Mouse (Mus musculus): ENCODE measurements around the gene Ksr1. TPM values are rescaled to one million over a fixed set of nuclear protein-coding genes. Genes with fewer than 3 reads are reported as not detected.

Ksr1 gene
- polyA plus RNA-seq, 1 experiment from 2014 or later: 2.8 TPM

DNA sequence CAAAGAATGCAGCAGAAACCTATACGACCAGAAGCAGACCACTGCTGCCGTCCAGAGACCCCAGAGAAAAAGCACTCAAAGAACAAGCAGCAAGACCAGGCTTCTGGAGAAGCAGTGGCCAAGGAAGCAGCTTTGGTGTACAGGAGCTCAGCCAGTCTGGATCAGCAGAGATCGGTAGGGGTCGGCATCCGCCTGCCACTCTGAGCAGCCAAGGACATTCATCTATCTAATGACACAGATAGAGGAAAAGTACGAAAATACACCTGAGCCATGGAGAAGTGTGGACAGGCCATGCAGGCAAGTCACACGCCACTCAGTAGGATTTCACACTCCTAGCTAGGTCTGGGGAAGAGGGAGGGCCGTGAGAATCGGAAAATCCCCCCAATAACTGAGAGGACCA is 12.2 kb downstream of the Ksr1 start:
- Histone ChIP-seq H3K4me3 (no peak overlapping the region), H3K27ac (no peak overlapping the region), H3K9me3 (peaks cover 4% of the 10 kb centered on the region; the same call in 1 of the 2 replicates), H3K27me3 (ENCODE audit: poor library complexity, severe bottlenecking) (no peaks in the 10 kb centered on the region), H3K36me3 (replicated peaks) (0 out of 2 replicates have a peak, but pooled peaks cover 3% of the 10 kb centered on the region), H3K4me1 (peaks cover 37% of the 10 kb centered on the region)
- DNase-seq (ENCODE audit: extremely low spot score, low spot score): no peak
- WGBS: 88% methylated on average over 9 of the region's 9 CpGs

DNA sequence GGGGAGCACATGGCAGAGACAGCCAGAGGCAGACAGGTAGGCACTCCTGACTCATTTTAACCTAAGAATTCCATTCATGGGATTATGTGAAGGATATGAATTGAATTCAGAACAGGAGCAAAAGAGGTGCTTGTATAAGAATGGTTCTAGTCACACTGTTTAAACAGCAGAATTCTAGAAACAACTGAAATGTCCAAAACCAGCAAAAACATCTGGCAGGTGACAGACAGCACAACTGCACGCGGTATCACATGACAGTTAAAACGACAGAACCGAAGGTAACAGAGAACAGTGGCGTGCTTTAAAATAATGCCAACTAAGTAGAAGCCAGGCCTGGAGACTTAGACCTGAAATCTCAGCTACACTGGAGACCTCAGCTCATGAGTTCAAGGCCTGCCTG is 13.2 kb downstream of the Ksr1 start:
- Histone ChIP-seq H3K4me3 (no peak overlapping the region), H3K9me3 (peaks cover 4% of the 10 kb centered on the region; the same call in 1 of the 2 replicates), H3K27ac (no peak overlapping the region), H3K36me3 (replicated peaks) (0 out of 2 replicates have a peak, but pooled peaks cover 3% of the 10 kb centered on the region), H3K4me1 (peaks cover 37% of the 10 kb centered on the region), H3K27me3 (ENCODE audit: poor library complexity, severe bottlenecking) (no peaks in the 10 kb centered on the region)
- no peak for DNase-seq (ENCODE audit: extremely low spot score, low spot score)
- 92% methylated on average over 5 of the region's 5 CpGs for WGBS

DNA sequence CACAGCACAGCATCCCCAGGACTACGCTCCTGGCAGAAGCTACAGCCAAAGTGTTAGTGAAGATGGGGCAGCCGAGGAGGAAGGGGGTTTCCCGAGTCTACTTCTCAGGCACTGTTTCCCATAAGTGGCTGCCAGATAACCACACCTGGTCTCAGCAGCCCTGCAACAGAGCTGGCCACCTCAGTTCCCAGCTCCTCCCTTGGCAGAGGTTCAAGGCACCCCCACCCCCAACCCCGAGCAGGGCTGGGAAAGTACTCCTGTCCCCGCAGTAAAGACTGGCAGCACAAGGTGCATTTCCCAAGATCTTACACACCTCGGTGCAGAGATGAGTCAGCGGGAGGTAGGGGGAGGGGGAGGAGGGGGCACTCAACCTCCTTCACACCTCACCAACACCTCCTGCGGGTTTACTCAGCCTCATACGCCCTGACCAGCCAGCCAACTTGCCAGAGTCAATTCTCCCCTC is 14.2 kb downstream of the Ksr1 start:
- 0 out of 2 replicates have a peak, but pooled peaks cover 3% of the 10 kb centered on the region for H3K36me3 ChIP-seq (replicated peaks)
- H3K27me3 ChIP-seq (ENCODE audit: poor library complexity, severe bottlenecking): no peaks in the 10 kb centered on the region
- no peak overlapping the region for H3K27ac ChIP-seq
- no peak for DNase-seq (ENCODE audit: extremely low spot score, low spot score)
- H3K4me3 ChIP-seq: no peak overlapping the region
- peaks cover 37% of the 10 kb centered on the region for H3K4me1 ChIP-seq
- peaks cover 4% of the 10 kb centered on the region; the same call in 1 of the 2 replicates for H3K9me3 ChIP-seq
- 80% methylated on average over 9 of the region's 9 CpGs for WGBS

DNA sequence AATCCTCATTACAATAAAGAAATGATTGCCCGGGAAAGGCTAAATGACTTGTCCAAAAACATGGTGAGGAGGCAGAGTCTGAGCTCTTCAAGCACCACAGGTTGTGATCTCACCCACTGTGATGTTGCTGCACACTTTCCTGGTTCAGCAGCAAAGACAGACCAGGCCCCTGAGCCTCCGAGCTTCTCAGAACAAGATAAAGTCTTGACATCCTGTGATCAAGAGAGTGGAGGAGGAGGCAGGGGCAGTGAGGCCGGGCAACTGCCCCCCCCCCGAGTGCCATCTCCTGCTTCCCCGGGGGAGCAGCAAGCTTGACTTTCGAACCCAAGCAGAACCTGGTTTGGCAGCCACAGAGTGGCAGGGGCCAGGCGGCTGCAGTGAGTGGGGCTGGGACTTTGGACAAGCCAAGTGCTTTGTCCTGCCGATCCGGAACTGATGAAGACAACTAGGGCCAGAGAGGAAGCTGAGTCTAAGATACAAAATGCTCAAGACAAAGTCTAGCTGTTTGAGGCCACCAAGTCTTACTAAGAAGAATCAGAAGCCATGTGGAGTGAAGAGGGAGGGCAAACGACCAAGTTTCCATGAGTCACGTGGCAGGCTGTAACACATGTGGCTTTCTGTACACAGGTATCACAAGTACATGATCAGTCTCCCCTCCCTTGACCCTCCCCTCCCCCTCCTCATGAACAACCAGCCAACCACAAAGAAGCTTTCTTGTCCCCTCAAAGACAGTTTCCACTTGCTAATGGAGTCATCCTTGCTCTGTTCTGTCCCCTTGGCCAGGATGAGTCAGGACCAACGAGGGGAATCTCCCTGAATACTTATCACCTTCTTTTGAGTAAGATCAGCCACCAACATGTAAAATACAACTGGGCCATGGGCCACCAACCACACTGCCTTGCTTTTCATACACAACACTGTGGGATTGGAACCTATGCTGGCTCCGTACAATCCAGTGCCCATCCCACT is 16.5 kb downstream of the Ksr1 start:
- WGBS: 84% methylated on average over 13 of the region's 13 CpGs
- Histone ChIP-seq H3K4me3 (no peak overlapping the region), H3K36me3 (replicated peaks) (no peaks in the 10 kb centered on the region), H3K27me3 (ENCODE audit: poor library complexity, severe bottlenecking) (no peaks in the 10 kb centered on the region), H3K4me1 (peaks cover 27% of the 10 kb centered on the region), H3K9me3 (no peaks in the 10 kb centered on the region), H3K27ac (no peak overlapping the region)
- no peak for DNase-seq (ENCODE audit: extremely low spot score, low spot score)

- 89% methylated on average over 7 of the region's 7 CpGs for WGBS
- peaks cover 25% of the 10 kb centered on the region; the same call in 1 of the 2 replicates for H3K4me1 ChIP-seq
- no peak overlapping the region for H3K4me3 ChIP-seq
These were observed 18.0 kb downstream of the Ksr1 start for GRCm38 (mm10) chr11:79128233-79128632.

GRCm38 (mm10) chr11:79126963-79127362 is 19.2 kb downstream of the Ksr1 start:
- H3K4me3 ChIP-seq: no peak overlapping the region
- no peaks in the 10 kb centered on the region for H3K9me3 ChIP-seq
- H3K27ac ChIP-seq: peak overlapping the region; percentile 51; the same call in 1 of the 2 replicates
- WGBS: 93% methylated on average over 3 of the region's 3 CpGs
- no peaks in the 10 kb centered on the region for H3K36me3 ChIP-seq (replicated peaks)
- H3K4me1 ChIP-seq: peaks cover 20% of the 10 kb centered on the region; the same call in 1 of the 2 replicates
- DNase-seq (ENCODE audit: extremely low spot score, low spot score): no peak
- no peaks in the 10 kb centered on the region for H3K27me3 ChIP-seq (ENCODE audit: poor library complexity, severe bottlenecking)

More at GRCm38 (mm10) chr11:79128233-79128632, 18.0 kb downstream of the Ksr1 start:
- no peaks in the 10 kb centered on the region for H3K27me3 ChIP-seq (ENCODE audit: poor library complexity, severe bottlenecking)
- no peaks in the 10 kb centered on the region for H3K9me3 ChIP-seq
- no peaks in the 10 kb centered on the region for H3K36me3 ChIP-seq (replicated peaks)
- no peak overlapping the region for H3K27ac ChIP-seq
- DNase-seq (ENCODE audit: extremely low spot score, low spot score): no peak

GRCm38 (mm10) chr11:79125775-79126174 is 20.4 kb downstream of the Ksr1 start:
- Histone ChIP-seq H3K4me1 (peaks cover 19% of the 10 kb centered on the region), H3K4me3 (no peak overlapping the region), H3K27ac (no peak overlapping the region), H3K36me3 (replicated peaks) (no peaks in the 10 kb centered on the region), H3K9me3 (no peaks in the 10 kb centered on the region), H3K27me3 (ENCODE audit: poor library complexity, severe bottlenecking) (no peaks in the 10 kb centered on the region)
- 80% methylated on average over 8 of the region's 8 CpGs for WGBS
- DNase-seq (ENCODE audit: extremely low spot score, low spot score): no peak

GRCm38 (mm10) chr11:79122556-79122955 is 23.7 kb downstream of the Ksr1 start:
- Histone ChIP-seq H3K9me3 (no peaks in the 10 kb centered on the region), H3K4me3 (no peak overlapping the region), H3K27me3 (ENCODE audit: poor library complexity, severe bottlenecking) (no peaks in the 10 kb centered on the region), H3K27ac (no peak overlapping the region), H3K36me3 (replicated peaks) (no peaks in the 10 kb centered on the region), H3K4me1 (peaks cover 32% of the 10 kb centered on the region)
- DNase-seq (ENCODE audit: extremely low spot score, low spot score): no peak
- 90% methylated on average over 10 of the region's 10 CpGs for WGBS

DNA sequence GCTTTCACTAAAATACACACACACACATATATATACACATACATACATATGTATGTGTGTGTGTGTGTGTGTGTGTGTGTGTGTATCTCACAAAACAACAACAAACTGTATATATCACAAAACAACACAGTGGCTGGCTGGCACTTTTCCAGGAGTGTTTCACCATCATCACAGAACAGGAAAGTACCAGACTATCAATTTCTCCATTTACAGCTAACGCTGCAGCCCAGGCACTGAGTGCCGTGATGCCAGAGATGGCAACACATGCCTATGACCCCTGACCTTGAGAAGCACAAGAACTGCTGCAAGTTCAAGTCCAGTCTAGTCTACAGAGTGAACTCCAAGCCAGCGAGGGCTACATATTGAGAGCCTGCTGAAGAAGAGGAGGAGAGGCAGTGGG is 26.1 kb downstream of the Ksr1 start:
- WGBS: 86% methylated on average over 3 of the region's 3 CpGs
- H3K4me3 ChIP-seq: no peak overlapping the region
- H3K27me3 ChIP-seq (ENCODE audit: poor library complexity, severe bottlenecking): no peaks in the 10 kb centered on the region
- no peaks in the 10 kb centered on the region for H3K36me3 ChIP-seq (replicated peaks)
- peaks cover 49% of the 10 kb centered on the region for H3K4me1 ChIP-seq
- no peaks in the 10 kb centered on the region for H3K9me3 ChIP-seq
- H3K27ac ChIP-seq: 0 out of 2 replicates have a peak overlapping the region, but pooled peaks have one; percentile 1
- no peak for DNase-seq (ENCODE audit: extremely low spot score, low spot score)

DNA sequence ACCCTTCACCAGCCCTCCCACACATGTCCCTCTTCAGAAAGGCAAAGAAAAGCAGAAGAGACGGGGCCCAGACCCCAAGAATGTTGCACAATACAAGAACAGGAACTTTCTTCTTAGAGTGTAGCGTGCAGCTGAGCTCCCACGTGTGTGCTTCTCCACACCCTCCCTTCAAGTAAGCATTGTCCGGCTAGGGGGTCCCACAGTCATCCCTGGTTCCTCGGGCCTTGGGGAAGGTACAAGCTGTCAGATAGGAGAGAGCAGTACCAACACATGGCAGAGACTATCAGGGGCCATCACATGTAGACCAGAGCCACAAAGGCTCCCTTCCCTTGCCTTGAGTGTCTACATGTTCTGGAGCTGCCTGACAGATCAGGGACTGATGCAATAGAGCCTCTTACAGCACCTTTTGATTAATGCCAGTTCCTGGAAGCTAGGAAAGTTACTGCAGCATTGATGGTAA is 27.3 kb downstream of the Ksr1 start:
- DNase-seq (ENCODE audit: extremely low spot score, low spot score): no peak
- H3K27me3 ChIP-seq (ENCODE audit: poor library complexity, severe bottlenecking): no peaks in the 10 kb centered on the region
- no peak overlapping the region for H3K4me3 ChIP-seq
- H3K9me3 ChIP-seq: no peaks in the 10 kb centered on the region
- peaks cover 59% of the 10 kb centered on the region for H3K4me1 ChIP-seq
- peak overlapping the region; percentile 74 for H3K27ac ChIP-seq
- 78% methylated on average over 5 of the region's 5 CpGs for WGBS
- no peaks in the 10 kb centered on the region for H3K36me3 ChIP-seq (replicated peaks)

GRCm38 (mm10) chr11:79116665-79117064 is 29.5 kb downstream of the Ksr1 start:
- no peak for DNase-seq (ENCODE audit: extremely low spot score, low spot score)
- no peaks in the 10 kb centered on the region for H3K9me3 ChIP-seq
- H3K4me3 ChIP-seq: no peak overlapping the region
- no peaks in the 10 kb centered on the region for H3K36me3 ChIP-seq (replicated peaks)
- WGBS: 31% methylated on average over 9 of the region's 9 CpGs
- H3K4me1 ChIP-seq: peaks cover 69% of the 10 kb centered on the region
- peak overlapping the region; percentile 66 for H3K27ac ChIP-seq
- H3K27me3 ChIP-seq (ENCODE audit: poor library complexity, severe bottlenecking): no peaks in the 10 kb centered on the region

DNA sequence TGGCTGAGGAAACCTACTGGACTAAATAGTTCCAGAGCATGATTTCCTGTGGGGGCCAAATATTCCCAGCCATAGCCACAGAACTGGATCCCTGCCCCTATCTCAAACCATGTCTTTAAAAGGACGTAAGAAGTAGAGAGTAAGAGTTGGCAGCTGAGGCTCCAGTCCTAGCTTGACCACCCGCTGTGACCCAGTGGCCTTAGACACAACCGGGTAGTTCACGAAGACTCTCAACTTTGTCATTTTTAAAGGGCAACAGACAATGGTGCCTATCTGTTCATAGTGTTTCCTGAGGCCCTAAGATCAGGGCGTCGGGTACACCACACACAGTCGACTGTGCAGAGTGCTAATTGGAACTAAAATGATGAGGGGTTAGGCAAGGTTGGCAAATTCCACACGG is 30.5 kb downstream of the Ksr1 start:
- Histone ChIP-seq H3K27me3 (ENCODE audit: poor library complexity, severe bottlenecking) (no peaks in the 10 kb centered on the region), H3K36me3 (replicated peaks) (no peaks in the 10 kb centered on the region), H3K27ac (no peak overlapping the region), H3K4me1 (peaks cover 66% of the 10 kb centered on the region), H3K9me3 (no peaks in the 10 kb centered on the region), H3K4me3 (no peak overlapping the region)
- no peak for DNase-seq (ENCODE audit: extremely low spot score, low spot score)
- 76% methylated on average over 8 of the region's 8 CpGs for WGBS

GRCm38 (mm10) chr11:79114061-79114460 is 32.1 kb downstream of the Ksr1 start:
- H3K36me3 ChIP-seq (replicated peaks): no peaks in the 10 kb centered on the region

More at GRCm38 (mm10) chr11:79114061-79114460, 32.1 kb downstream of the Ksr1 start:
- Histone ChIP-seq H3K9me3 (no peaks in the 10 kb centered on the region), H3K4me1 (peaks cover 56% of the 10 kb centered on the region), H3K27ac (no peak overlapping the region), H3K4me3 (no peak overlapping the region), H3K27me3 (ENCODE audit: poor library complexity, severe bottlenecking) (no peaks in the 10 kb centered on the region)
- DNase-seq (ENCODE audit: extremely low spot score, low spot score): no peak
- WGBS: 74% methylated on average over 6 of the region's 6 CpGs
